Mouse (Mus musculus) heart, embryonic 12.5 days (tissue): ENCODE results near the gene Cilp2. TPM values are rescaled to one million over a fixed set of nuclear protein-coding genes. Genes with fewer than 3 reads are reported as not detected.

Experiments
- ATAC-seq: fragments of 200-750 bp; cut with Nextera tagmentation; 2 replicates; pipeline ENCODE4 v1.8.0; 2017; ENCODE audit warnings: moderate TSS enrichment, moderate library complexity; ENCODE audit not compliant: insufficient number of reproducible peaks, low FRiP score
- H3K27ac ChIP-seq: fragments of 300-500 bp; sonication (generic); 2 replicates; pipeline ENCODE4 v1.5.1; 2016; ENCODE audit warnings: mild to moderate bottlenecking, moderate library complexity; ENCODE audit not compliant: poor library complexity, severe bottlenecking
- H3K27me3 ChIP-seq: fragments of 300-500 bp; sonication (generic); replicated peaks from 2 replicates; pipeline ENCODE4 v1.6.1; 2016; ENCODE audit warnings: mild to moderate bottlenecking, moderate library complexity
- H3K36me3 ChIP-seq: fragments of 300-500 bp; sonication (generic); 2 replicates; pipeline ENCODE4 v1.6.1; 2016; ENCODE audit warnings: mild to moderate bottlenecking, moderate library complexity
- H3K4me1 ChIP-seq: fragments of 300-500 bp; sonication (generic); replicated peaks from 2 replicates; pipeline ENCODE4 v1.6.1; 2016; ENCODE audit warnings: mild to moderate bottlenecking
- H3K4me2 ChIP-seq: fragments of 300-500 bp; sonication (generic); 2 replicates; pipeline ENCODE4 v1.6.1; 2016; ENCODE audit warnings: mild to moderate bottlenecking, moderate library complexity
- H3K4me3 ChIP-seq: fragments of 300-500 bp; sonication (generic); 2 replicates; pipeline ENCODE4 v1.5.1; 2016; ENCODE audit warnings: mild to moderate bottlenecking
- H3K9ac ChIP-seq: fragments of 300-500 bp; sonication (generic); 2 replicates; pipeline ENCODE4 v1.6.1; 2016; ENCODE audit warnings: mild to moderate bottlenecking, moderate library complexity
- H3K9me3 ChIP-seq: fragments of 300-500 bp; sonication (generic); replicated peaks from 2 replicates; pipeline ENCODE4 v1.6.1; 2016; ENCODE audit warnings: mild to moderate bottlenecking, moderate library complexity
- WGBS: fragments of 180-500 bp; shearing (Covaris S2); methylation state at CpG from one replicate; pipeline ENCODE4 v1.1.7; 2016; 5-methylcytosine and 5-hydroxymethylcytosine counted together
- polyA plus RNA-seq: library from polyadenylated mRNA; unstranded; fragments of >200 nt; fragmentation: Nextera tagmentation; extraction: Ambion mirVana; gene quantifications from 2 replicates; pipeline ENCODE4 v1.2.1, GENCODE M21; 2016

The Cilp2 gene
- polyA plus RNA-seq, 1 experiment from 2014 or later = 0.78 TPM

DNA sequence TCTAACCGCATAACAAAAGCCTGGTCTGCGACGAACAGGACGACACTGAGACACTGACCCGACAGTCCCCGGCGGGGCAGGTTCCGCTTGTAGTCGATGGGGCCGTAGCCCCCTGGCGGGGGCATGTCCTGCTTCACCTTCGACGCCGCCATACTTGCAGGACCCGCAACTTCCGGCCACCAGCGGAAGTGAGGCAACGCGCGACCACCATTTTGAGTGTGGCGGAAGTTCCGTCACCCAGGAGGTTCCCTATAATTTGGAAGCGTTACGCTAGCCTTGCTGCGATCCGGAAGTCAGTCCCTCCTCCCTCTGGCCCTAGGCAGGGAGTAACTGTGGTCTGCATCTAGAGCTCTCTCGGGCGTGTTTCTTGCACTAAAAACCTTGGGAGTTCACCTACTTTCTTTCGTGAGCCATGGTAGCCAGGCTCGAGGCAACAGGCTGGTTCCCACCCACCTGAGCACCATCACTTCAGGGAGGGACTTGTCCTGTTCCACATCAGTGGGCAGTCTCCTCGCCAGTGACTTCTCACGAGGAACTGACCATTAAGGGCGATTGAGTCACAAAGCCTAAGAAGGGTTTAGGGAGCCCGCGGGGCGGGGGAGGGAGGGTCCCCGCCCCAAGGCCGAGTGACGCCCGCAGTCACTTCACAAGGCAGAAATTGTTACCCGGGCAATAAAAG, 14.1 kb upstream of the Cilp2 start:
- 2% methylated on average over 41 of the region's 41 CpGs for WGBS
- peak overlapping the region; percentile 93 for H3K27ac ChIP-seq
- H3K4me2 ChIP-seq = peak overlapping the region; percentile 90
- no peaks in the 10 kb centered on the region for H3K27me3 ChIP-seq
- H3K4me3 ChIP-seq = peak overlapping the region; percentile 84
- H3K9ac ChIP-seq = peak overlapping the region; percentile 84
- peak; percentile 75 for ATAC-seq
- peaks cover 22% of the 10 kb centered on the region for H3K36me3 ChIP-seq
- peaks cover 49% of the 10 kb centered on the region for H3K4me1 ChIP-seq
- no peaks in the 10 kb centered on the region for H3K9me3 ChIP-seq

DNA sequence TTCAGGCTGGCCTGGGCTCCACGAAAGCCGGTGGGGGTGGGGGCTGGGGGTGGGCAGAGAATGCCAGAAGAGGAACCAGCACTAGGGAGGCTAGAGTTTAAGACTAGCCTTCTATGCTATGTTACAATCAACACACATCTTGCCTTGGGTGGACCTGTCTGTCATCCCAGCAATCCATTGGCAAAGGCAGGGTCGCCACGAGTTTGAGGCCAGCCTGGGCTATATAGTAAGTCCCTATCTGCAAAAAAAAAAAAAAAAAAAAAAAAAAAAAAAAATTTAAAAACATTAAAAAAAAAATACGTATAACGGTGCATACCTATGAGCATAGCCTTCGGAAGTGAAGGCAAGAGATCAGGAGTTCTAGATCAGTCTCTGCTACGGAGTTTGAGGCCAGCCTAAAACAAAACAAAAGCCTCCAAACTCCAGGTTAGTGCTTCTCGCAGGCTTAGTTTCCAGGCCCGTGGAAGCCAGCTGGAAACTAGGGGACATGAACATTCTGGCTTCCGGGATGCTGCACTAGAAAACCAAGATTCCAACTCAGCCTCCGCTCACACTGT, 13.5 kb upstream of the Cilp2 start:
- WGBS = 14% methylated on average over 12 of the region's 12 CpGs
- H3K9ac ChIP-seq = peak overlapping the region; percentile 84
- H3K4me2 ChIP-seq = peak overlapping the region; percentile 90
- no peak; the same call in 1 of the 2 replicates for ATAC-seq
- H3K36me3 ChIP-seq = peaks cover 29% of the 10 kb centered on the region
- H3K4me3 ChIP-seq = peak overlapping the region; percentile 84
- H3K27me3 ChIP-seq = no peaks in the 10 kb centered on the region
- no peaks in the 10 kb centered on the region for H3K9me3 ChIP-seq
- peaks cover 51% of the 10 kb centered on the region for H3K4me1 ChIP-seq
- peak overlapping the region; percentile 93 for H3K27ac ChIP-seq

DNA sequence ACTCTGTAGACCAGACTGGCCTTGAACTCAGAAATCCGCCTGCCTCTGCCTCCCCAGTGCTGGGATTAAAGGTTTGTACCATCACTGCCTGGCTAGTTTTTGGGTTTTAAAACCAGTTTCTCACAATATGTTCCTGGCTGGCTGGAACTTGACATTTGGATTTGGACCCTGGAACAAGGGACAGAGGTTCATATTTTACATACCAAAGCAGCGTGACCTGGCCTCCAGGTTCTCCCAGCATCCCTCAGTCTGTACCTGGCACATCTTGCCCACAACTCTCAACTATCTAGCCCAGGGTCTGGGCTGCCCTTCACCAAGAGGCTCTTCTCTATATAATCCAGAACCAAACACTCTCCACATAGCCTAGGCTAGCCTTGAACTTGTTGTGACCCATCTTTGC, 12.4 kb upstream of the Cilp2 start:
- H3K36me3 ChIP-seq = peaks cover 29% of the 10 kb centered on the region
- H3K27ac ChIP-seq = no peak overlapping the region
- no peak overlapping the region for H3K9ac ChIP-seq
- 87% methylated on average over 2 of the region's 2 CpGs for WGBS
- H3K4me1 ChIP-seq = peaks cover 62% of the 10 kb centered on the region
- H3K4me3 ChIP-seq = no peak overlapping the region
- H3K4me2 ChIP-seq = peak overlapping the region; percentile 90
- ATAC-seq = no peak
- no peaks in the 10 kb centered on the region for H3K9me3 ChIP-seq
- no peaks in the 10 kb centered on the region for H3K27me3 ChIP-seq

DNA sequence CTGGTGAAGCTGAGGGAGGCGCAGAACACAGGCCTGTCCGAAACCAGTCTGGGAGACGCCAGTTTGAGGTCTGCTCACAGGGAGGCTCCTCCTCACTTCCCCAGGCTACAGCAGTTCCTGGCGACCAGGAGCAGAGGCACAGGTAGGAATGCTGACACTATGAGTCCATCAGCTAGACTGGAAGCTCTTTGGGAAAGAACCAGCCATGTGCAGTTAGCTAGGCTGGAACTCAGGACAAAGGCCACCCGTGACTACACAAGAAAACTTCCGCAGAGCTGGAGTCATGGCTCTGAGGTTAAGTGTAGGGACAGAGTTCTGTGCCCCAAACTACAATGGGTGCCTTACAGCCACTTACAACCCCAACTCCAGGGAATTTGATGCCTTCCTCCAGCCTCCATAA, 10.4 kb upstream of the Cilp2 start:
- H3K4me1 ChIP-seq = peaks cover 72% of the 10 kb centered on the region
- ATAC-seq = no peak

DNA sequence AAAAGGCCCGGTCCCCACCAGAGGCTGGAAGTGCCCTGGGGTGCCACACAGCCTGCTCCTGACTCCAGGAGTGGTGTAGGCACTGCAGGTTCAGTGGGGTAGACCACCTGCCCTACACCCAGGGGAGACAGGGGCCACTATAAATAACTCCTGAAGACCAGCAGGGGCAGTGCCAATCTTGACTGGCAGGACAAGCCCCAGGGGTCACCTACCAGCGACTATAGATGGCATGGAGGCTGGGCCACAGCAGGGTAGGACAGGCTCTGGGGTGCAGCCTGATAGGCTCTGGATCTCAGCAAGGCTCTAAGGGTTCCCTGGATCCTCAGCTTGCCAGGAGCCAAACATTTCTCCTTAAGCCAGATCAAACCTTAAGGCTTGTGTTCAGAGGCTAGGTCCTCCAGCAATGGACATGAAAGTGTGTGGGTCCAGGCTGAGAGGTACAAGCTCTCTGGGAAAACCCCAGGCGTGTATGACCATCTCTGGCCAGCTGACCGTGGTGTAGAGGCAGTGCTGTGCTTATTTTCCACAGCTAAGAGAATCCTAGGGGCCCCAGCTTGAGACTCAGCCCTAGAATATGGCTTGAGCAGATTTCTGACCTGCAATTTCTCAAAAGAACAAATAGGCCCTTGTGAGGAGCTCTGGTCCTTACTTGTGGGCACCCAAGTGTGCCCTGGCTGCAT, 8.4 kb upstream of the Cilp2 start:
- H3K4me2 ChIP-seq = no peak overlapping the region
- peaks cover 61% of the 10 kb centered on the region for H3K4me1 ChIP-seq
- peaks cover 57% of the 10 kb centered on the region for H3K36me3 ChIP-seq
- H3K27me3 ChIP-seq = 0 out of 2 replicates have a peak, but pooled peaks cover 5% of the 10 kb centered on the region
- no peak overlapping the region for H3K4me3 ChIP-seq
- 0 out of 2 replicates have a peak overlapping the region, but pooled peaks have one; percentile 32 for H3K9ac ChIP-seq
- WGBS = 74% methylated on average over 4 of the region's 4 CpGs
- no peak overlapping the region for H3K27ac ChIP-seq
- H3K9me3 ChIP-seq = no peaks in the 10 kb centered on the region
- no peak for ATAC-seq

More for the DNA sequence above, 10.4 kb upstream of the Cilp2 start:
- Histone ChIP-seq H3K4me3 (no peak overlapping the region), H3K9me3 (no peaks in the 10 kb centered on the region), H3K27ac (no peak overlapping the region), H3K36me3 (peaks cover 46% of the 10 kb centered on the region), H3K4me2 (no peak overlapping the region), H3K9ac (no peak overlapping the region), H3K27me3 (no peaks in the 10 kb centered on the region)
- WGBS = 87% methylated on average over 6 of the region's 6 CpGs

DNA sequence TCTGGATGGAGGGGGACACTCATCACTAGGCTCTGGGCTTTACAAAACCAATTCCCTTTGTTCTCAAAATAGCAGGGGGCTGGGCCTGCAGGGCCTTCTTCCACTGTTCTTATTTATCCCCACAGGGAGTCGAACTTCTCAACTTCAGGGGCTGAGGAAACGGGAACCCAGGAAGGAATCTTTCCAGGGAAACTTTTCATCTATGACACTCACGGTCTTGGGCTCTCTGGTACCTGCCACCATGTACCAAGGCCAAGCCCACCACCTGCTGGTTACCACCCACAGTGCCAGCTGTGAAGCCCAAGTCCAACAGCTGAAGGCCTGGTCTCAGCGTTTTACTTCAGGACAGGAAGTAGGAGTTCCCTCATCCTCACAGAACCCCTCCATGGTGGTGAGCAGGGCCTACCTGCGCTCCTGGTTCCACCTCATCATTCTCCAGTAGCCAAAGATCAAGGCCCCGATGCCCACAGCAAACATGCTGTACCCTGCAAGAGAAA, 7.4 kb upstream of the Cilp2 start:
- H3K4me2 ChIP-seq = no peak overlapping the region
- H3K9me3 ChIP-seq = no peaks in the 10 kb centered on the region
- H3K36me3 ChIP-seq = peaks cover 57% of the 10 kb centered on the region
- ATAC-seq = no peak
- no peak overlapping the region for H3K27ac ChIP-seq
- H3K27me3 ChIP-seq = peaks cover 15% of the 10 kb centered on the region
- WGBS = 58% methylated on average over 6 of the region's 6 CpGs
- peaks cover 55% of the 10 kb centered on the region for H3K4me1 ChIP-seq
- no peak overlapping the region for H3K4me3 ChIP-seq
- H3K9ac ChIP-seq = no peak overlapping the region

DNA sequence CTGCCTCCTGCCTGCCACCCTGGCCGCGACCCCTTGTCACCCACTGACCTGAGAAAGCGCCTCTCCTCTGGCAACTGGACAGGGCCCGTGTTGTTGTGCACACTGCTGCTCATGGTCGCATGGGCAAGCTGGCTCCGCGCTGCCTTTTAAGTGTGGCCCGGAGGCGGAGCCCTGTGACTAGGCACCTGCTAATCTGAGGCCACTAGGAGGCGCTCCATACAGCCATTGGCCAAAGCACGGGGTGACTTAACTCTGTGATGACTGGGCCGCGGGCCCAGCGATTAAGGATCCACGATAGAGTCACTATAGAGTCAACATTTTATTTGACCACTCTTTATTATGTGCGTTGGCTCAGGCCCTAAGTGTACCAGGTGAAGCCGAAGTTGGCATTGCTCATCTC, 6.4 kb upstream of the Cilp2 start:
- Histone ChIP-seq H3K4me1 (peaks cover 62% of the 10 kb centered on the region), H3K4me3 (no peak overlapping the region), H3K4me2 (no peak overlapping the region), H3K9ac (no peak overlapping the region), H3K27me3 (peaks cover 25% of the 10 kb centered on the region), H3K9me3 (no peaks in the 10 kb centered on the region), H3K27ac (no peak overlapping the region), H3K36me3 (peaks cover 51% of the 10 kb centered on the region)
- ATAC-seq = no peak
- WGBS = 50% methylated on average over 17 of the region's 17 CpGs

DNA sequence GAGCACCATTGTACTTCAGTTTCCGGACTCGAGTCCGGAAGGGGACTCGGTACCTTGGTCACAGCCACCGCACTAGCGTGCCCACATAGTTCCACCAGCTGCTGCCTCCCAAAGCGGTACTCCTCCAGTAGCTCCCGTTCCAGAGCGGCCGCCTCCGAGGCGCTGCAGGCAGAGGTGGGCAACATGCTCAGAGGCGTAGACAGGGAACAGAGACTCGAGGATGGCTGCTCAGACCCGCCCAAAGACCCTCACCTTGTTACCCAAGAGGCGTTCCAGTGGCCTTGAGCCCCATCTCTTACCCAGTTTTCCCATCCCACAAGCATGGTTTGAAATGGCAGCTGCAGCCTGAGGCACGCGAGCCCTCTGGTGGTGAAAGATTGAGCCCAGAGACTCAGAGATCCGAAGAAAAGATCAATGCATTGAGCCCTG, 3.3 kb upstream of the Cilp2 start:
- H3K9ac ChIP-seq = no peak overlapping the region
- H3K4me3 ChIP-seq = no peak overlapping the region
- peaks cover 55% of the 10 kb centered on the region for H3K27me3 ChIP-seq
- peaks cover 28% of the 10 kb centered on the region for H3K36me3 ChIP-seq
- no peak overlapping the region for H3K4me2 ChIP-seq
- no peak overlapping the region for H3K27ac ChIP-seq
- ATAC-seq = no peak
- no peaks in the 10 kb centered on the region for H3K9me3 ChIP-seq
- WGBS = 34% methylated on average over 19 of the region's 19 CpGs
- H3K4me1 ChIP-seq = peaks cover 65% of the 10 kb centered on the region

DNA sequence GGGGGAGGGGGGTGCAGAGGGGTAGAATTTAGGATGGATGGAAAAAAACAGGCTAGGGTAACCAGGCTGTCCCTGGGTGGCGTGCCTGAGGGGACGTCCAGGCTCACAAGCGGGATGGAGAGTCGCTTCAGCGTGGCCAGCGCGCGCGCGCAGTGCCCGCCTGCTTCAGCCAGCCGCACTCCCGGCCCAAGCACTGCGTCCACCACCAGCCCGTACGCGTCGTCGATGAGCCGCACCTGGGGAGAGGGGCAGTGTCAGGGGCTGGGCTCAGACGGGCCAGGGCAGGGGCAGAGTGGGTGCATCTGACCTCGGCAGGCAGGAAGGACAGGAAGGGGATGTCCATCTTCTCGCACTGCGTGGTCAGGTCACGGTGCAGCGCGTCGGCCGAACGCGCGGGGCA, 1.4 kb upstream of the Cilp2 start:
- Histone ChIP-seq H3K4me2 (peak overlapping the region; percentile 66), H3K4me3 (peak overlapping the region; percentile 38), H3K27ac (no peak overlapping the region), H3K36me3 (peaks cover 21% of the 10 kb centered on the region), H3K4me1 (peaks cover 49% of the 10 kb centered on the region), H3K9ac (peak overlapping the region; percentile 43; the same call in 1 of the 2 replicates), H3K27me3 (peaks cover 75% of the 10 kb centered on the region), H3K9me3 (no peaks in the 10 kb centered on the region)
- 6% methylated on average over 32 of the region's 32 CpGs for WGBS
- ATAC-seq = peak; percentile 30; the same call in 1 of the 2 replicates

DNA sequence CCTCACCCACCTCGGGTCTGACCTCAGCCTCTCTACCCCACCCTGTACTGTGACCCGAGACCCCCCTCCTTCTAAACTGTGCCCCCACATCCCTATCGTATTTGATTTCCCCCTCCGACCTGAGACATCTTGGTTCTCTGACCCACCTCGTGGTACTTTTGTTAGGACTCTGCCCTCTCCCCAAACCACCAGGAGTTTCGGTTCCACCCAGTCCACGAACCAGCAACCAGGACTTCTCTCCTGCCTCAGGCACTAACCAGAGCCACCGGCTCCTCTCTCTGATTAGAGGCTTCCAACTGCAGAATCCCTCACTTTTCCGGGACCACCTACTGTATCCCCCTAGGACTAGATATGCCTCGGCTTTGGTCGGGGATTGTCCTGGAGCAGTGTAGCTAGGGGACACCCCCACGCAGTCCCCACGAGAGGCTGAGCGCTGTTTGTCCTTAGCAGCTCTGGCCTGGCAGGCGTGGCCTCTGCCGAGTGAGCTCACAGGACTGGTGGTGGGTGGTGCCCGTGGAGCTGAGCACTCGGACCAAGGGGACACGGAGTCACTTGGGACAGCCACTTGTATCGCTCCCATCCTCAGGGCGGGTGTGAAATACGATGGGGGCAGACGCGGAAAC, 868 bp upstream of the Cilp2 start:
- Histone ChIP-seq H3K4me1 (peaks cover 44% of the 10 kb centered on the region), H3K9ac (peak overlapping the region; percentile 43; the same call in 1 of the 2 replicates), H3K27ac (no peak overlapping the region), H3K4me3 (peak overlapping the region; percentile 38), H3K4me2 (peak overlapping the region; percentile 66), H3K36me3 (peaks cover 16% of the 10 kb centered on the region), H3K9me3 (no peaks in the 10 kb centered on the region), H3K27me3 (peaks cover 80% of the 10 kb centered on the region)
- 6% methylated on average over 24 of the region's 24 CpGs for WGBS
- ATAC-seq = no peak; the same call in 1 of the 2 replicates

DNA sequence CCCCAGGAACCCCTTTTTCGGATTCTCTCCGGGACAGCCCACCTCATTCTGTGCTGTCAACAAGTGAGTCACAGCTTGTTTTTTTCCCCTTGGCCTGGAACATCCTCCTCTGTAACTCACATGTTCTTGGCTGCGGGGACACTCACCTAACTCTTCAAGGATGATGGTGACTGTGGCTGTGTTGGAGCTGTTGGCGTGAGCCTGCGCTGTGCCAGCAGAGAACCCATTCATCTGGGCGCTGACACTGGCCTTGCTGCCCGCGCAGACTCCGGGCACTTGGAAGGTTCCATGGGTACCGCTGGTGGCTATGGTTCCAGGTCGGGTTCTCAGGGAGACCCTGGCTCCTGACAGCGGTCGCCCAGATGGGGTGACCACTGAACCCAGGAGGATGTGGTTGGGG, 3.3 kb downstream of the Cilp2 start:
- H3K4me2 ChIP-seq = no peak overlapping the region
- no peak overlapping the region for H3K4me3 ChIP-seq
- H3K9ac ChIP-seq = no peak overlapping the region
- no peaks in the 10 kb centered on the region for H3K36me3 ChIP-seq
- peaks cover 100% of the 10 kb centered on the region for H3K27me3 ChIP-seq
- 58% methylated on average over 13 of the region's 13 CpGs for WGBS
- no peak overlapping the region for H3K27ac ChIP-seq
- H3K9me3 ChIP-seq = peaks cover 9% of the 10 kb centered on the region
- H3K4me1 ChIP-seq = peaks cover 46% of the 10 kb centered on the region
- ATAC-seq = no peak
